Mouse (Mus musculus): ENCODE results near the gene Abca1. TPM values are rescaled to one million over a fixed set of nuclear protein-coding genes. Genes with fewer than 3 reads are reported as not detected.

The Abca1 gene
- total and polyA plus RNA-seq, 3 experiments = 4.2 to 23.5 (median 13.1) TPM

- intact Hi-C loops (cut with DNase I) = no loop called here
- Histone ChIP-seq H3K4me3 (no peak overlapping the region), H3K9ac (ENCODE audit: low read depth, low read length) (no peak overlapping the region), H3K79me2 (replicated peaks; ENCODE audit: control insufficient read depth, insufficient read depth, low read length) (no peaks in the 10 kb centered on the region), H3K27ac (no peak overlapping the region), H3K4me1 (ENCODE audit: control insufficient read depth, insufficient read depth, low read length) (peaks cover 9% of the 10 kb centered on the region), H3K36me3 (ENCODE audit: control insufficient read depth, insufficient read depth, low read length) (peaks cover 17% of the 10 kb centered on the region), H3K27me3 (ENCODE audit: control insufficient read depth, insufficient read depth, low read length) (no peaks in the 10 kb centered on the region)
- DNase-seq = no peak
- WGBS = 57% methylated on average over 2 of the region's 2 CpGs
- TF ChIP-seq CTCF (IDR thresholded peaks at IDR 0.05) (no peak), POLR2A (IDR thresholded peaks at IDR 0.05; ENCODE audit: insufficient read depth, low read depth, low read length) (no peak), EP300 (IDR thresholded peaks at IDR 0.05; ENCODE audit: insufficient read depth, low read depth, low read length) (no peak)
Observed at GRCm38 (mm10) chr4:53086636-53087035, 73.1 kb downstream of the Abca1 start.

GRCm38 (mm10) chr4:53085634-53086033 lies 74.1 kb downstream of the Abca1 start:
- DNase-seq = no peak
- 38% methylated on average over 4 of the region's 4 CpGs for WGBS
- H3K36me3 ChIP-seq (ENCODE audit: control insufficient read depth, insufficient read depth, low read length) = peaks cover 17% of the 10 kb centered on the region

GRCm38 (mm10) chr4:53083071-53083470 lies 76.6 kb downstream of the Abca1 start:
- Histone ChIP-seq H3K36me3 (ENCODE audit: control insufficient read depth, insufficient read depth, low read length) (peaks cover 26% of the 10 kb centered on the region), H3K27me3 (ENCODE audit: control insufficient read depth, insufficient read depth, low read length) (no peaks in the 10 kb centered on the region), H3K9ac (ENCODE audit: low read depth, low read length) (no peak overlapping the region), H3K4me1 (ENCODE audit: control insufficient read depth, insufficient read depth, low read length) (peaks cover 10% of the 10 kb centered on the region), H3K4me3 (no peak overlapping the region), H3K27ac (no peak overlapping the region; the same call in 1 of the 2 replicates), H3K79me2 (replicated peaks; ENCODE audit: control insufficient read depth, insufficient read depth, low read length) (no peaks in the 10 kb centered on the region)
- no peak for DNase-seq
- TF ChIP-seq EP300 (IDR thresholded peaks at IDR 0.05; ENCODE audit: insufficient read depth, low read depth, low read length) (no peak), CTCF (IDR thresholded peaks at IDR 0.05) (no peak), POLR2A (IDR thresholded peaks at IDR 0.05; ENCODE audit: insufficient read depth, low read depth, low read length) (no peak)
- 80% methylated on average over 2 of the region's 2 CpGs for WGBS
- intact Hi-C loops (cut with DNase I) = no loop called here

More at GRCm38 (mm10) chr4:53085634-53086033, 74.1 kb downstream of the Abca1 start:
- TF ChIP-seq POLR2A (IDR thresholded peaks at IDR 0.05; ENCODE audit: insufficient read depth, low read depth, low read length) (no peak), CTCF (IDR thresholded peaks at IDR 0.05) (no peak), EP300 (IDR thresholded peaks at IDR 0.05; ENCODE audit: insufficient read depth, low read depth, low read length) (no peak)
- Histone ChIP-seq H3K9ac (ENCODE audit: low read depth, low read length) (no peak overlapping the region), H3K27ac (peak overlapping the region; percentile 29), H3K4me1 (ENCODE audit: control insufficient read depth, insufficient read depth, low read length) (peaks cover 9% of the 10 kb centered on the region), H3K79me2 (replicated peaks; ENCODE audit: control insufficient read depth, insufficient read depth, low read length) (no peaks in the 10 kb centered on the region), H3K4me3 (no peak overlapping the region), H3K27me3 (ENCODE audit: control insufficient read depth, insufficient read depth, low read length) (no peaks in the 10 kb centered on the region)
- intact Hi-C loops (cut with DNase I) = no loop called here

- H3K27me3 ChIP-seq (ENCODE audit: control insufficient read depth, insufficient read depth, low read length) = no peaks in the 10 kb centered on the region
- H3K4me1 ChIP-seq (ENCODE audit: control insufficient read depth, insufficient read depth, low read length) = peaks cover 12% of the 10 kb centered on the region
- no peak overlapping the region; the same call in 1 of the 2 replicates for H3K27ac ChIP-seq
- H3K79me2 ChIP-seq (replicated peaks; ENCODE audit: control insufficient read depth, insufficient read depth, low read length) = no peaks in the 10 kb centered on the region
- H3K36me3 ChIP-seq (ENCODE audit: control insufficient read depth, insufficient read depth, low read length) = peaks cover 29% of the 10 kb centered on the region
- DNase-seq = peak in 1 of 2 experiments; percentile 34
- H3K4me3 ChIP-seq = no peak overlapping the region
- intact Hi-C loops (cut with DNase I) = no loop called here
- H3K9ac ChIP-seq (ENCODE audit: low read depth, low read length) = no peak overlapping the region
- TF ChIP-seq EP300 (IDR thresholded peaks at IDR 0.05; ENCODE audit: insufficient read depth, low read depth, low read length) (no peak), CTCF (IDR thresholded peaks at IDR 0.05) (no peak)
- 79% methylated on average over 7 of the region's 7 CpGs for WGBS
Observed at GRCm38 (mm10) chr4:53082451-53082850, 77.2 kb downstream of the Abca1 start.

- TF ChIP-seq CTCF (IDR thresholded peaks at IDR 0.05) (no peak), EP300 (IDR thresholded peaks at IDR 0.05; ENCODE audit: insufficient read depth, low read depth, low read length) (no peak), POLR2A (IDR thresholded peaks at IDR 0.05; ENCODE audit: insufficient read depth, low read depth, low read length) (no peak)
- H3K4me3 ChIP-seq = no peak overlapping the region
- H3K36me3 ChIP-seq (ENCODE audit: control insufficient read depth, insufficient read depth, low read length) = peaks cover 32% of the 10 kb centered on the region
- no peak for DNase-seq
- no peaks in the 10 kb centered on the region for H3K27me3 ChIP-seq (ENCODE audit: control insufficient read depth, insufficient read depth, low read length)
- no peaks in the 10 kb centered on the region for H3K79me2 ChIP-seq (replicated peaks; ENCODE audit: control insufficient read depth, insufficient read depth, low read length)
- peaks cover 12% of the 10 kb centered on the region for H3K4me1 ChIP-seq (ENCODE audit: control insufficient read depth, insufficient read depth, low read length)
- intact Hi-C loops (cut with DNase I) = no loop called here
- H3K9ac ChIP-seq (ENCODE audit: low read depth, low read length) = no peak overlapping the region
- 78% methylated on average over 11 of the region's 11 CpGs for WGBS
- H3K27ac ChIP-seq = no peak overlapping the region; the same call in 1 of the 2 replicates
Observed at GRCm38 (mm10) chr4:53081851-53082250, 77.8 kb downstream of the Abca1 start.

GRCm38 (mm10) chr4:53080290-53080689 lies 79.4 kb downstream of the Abca1 start:
- no peak overlapping the region; the same call in 1 of the 2 replicates for H3K27ac ChIP-seq
- WGBS = 86% methylated on average over 3 of the region's 3 CpGs
- no peaks in the 10 kb centered on the region for H3K79me2 ChIP-seq (replicated peaks; ENCODE audit: control insufficient read depth, insufficient read depth, low read length)
- H3K9ac ChIP-seq (ENCODE audit: low read depth, low read length) = no peak overlapping the region
- DNase-seq = no peak
- H3K4me1 ChIP-seq (ENCODE audit: control insufficient read depth, insufficient read depth, low read length) = peaks cover 12% of the 10 kb centered on the region
- intact Hi-C loops (cut with DNase I) = no loop called here
- no peaks in the 10 kb centered on the region for H3K27me3 ChIP-seq (ENCODE audit: control insufficient read depth, insufficient read depth, low read length)
- H3K4me3 ChIP-seq = no peak overlapping the region
- no peak for TF ChIP-seq CTCF (IDR thresholded peaks at IDR 0.05)
- no peak for TF ChIP-seq EP300 (IDR thresholded peaks at IDR 0.05; ENCODE audit: insufficient read depth, low read depth, low read length)
- TF ChIP-seq POLR2A (IDR thresholded peaks at IDR 0.05; ENCODE audit: insufficient read depth, low read depth, low read length) = no peak
- peaks cover 28% of the 10 kb centered on the region for H3K36me3 ChIP-seq (ENCODE audit: control insufficient read depth, insufficient read depth, low read length)

Measured in heart, adult 2 months (tissue).